Mouse (Mus musculus): ENCODE measurements around the gene Tpbgl. TPM values are rescaled to one million over a fixed set of nuclear protein-coding genes. Genes with fewer than 3 reads are reported as not detected.

Gene Tpbgl
- polyA plus RNA-seq, 1 experiment from 2014 or later = 1.2 TPM

GRCm38 (mm10) chr7:99665731-99666452 is 39.0 kb upstream of the Tpbgl start:
- no peak overlapping the region for H3K27ac ChIP-seq (replicated peaks; ENCODE audit: low read depth, low read length)
- H3K9ac ChIP-seq (replicated peaks; ENCODE audit: low read length) = no peak overlapping the region
- no peak overlapping the region for H3K4me2 ChIP-seq (ENCODE audit: low read length)
- WGBS = 94% methylated on average over 10 of the region's 10 CpGs
- DNase-seq (no peak), ATAC-seq (ENCODE audit: low FRiP score, low TSS enrichment) (no peak)
- no peaks in the 10 kb centered on the region; the same call in 1 of the 2 replicates for H3K4me1 ChIP-seq (ENCODE audit: control insufficient read depth, insufficient read depth, low read length)
- H3K36me3 ChIP-seq (ENCODE audit: control insufficient read depth, insufficient read depth, low read length) = no peaks in the 10 kb centered on the region
- H3K4me3 ChIP-seq (replicated peaks; ENCODE audit: low read depth, low read length) = no peak overlapping the region
- no peaks in the 10 kb centered on the region for H3K27me3 ChIP-seq (ENCODE audit: control insufficient read depth, insufficient read depth, low read length)
- H3K9me3 ChIP-seq (ENCODE audit: control insufficient read depth, low read length) = no peaks in the 10 kb centered on the region

DNA sequence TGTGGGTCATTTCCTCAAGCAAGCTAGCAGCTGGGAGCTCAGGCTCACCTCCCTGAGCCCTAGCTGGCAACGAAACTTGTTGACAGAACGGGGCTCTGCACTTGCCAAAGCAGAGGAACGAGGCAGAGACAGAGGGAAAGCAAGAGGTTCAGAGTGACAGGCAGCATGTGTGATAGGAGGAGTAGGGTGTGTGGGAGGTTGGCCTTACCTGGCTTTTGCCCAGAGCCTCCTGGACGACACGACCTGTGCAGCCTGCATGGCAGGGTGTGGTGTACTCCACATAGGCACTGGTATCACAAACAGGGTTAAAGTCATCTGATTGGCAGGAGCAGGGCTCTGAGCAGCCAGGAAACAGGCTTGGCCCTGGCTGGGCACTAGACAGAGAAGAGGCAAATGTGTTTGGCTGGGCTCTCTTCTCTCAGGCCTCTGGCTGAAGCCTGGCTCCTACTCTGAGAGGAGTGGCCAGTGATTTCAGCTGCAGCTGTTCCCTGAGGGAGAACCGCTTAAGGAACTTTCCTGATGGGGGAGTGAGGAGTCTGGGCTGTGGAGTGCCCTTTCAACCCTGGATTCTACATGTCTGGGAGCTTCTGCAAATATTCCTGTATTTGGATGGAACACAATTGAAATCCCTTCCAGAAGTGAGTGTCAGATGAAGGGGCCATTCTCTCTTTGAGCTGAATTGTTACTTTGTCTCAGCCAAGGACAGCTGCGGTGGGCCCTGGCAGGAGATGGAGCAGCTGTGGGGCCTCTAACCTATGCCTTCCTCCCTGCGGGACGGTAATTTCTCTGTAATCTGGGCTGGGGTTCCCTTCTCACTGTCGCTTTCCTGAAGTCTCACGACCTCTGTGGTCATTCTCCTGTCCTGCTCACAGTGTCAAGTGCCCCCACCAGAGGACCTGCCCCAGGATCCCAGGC is 37.9 kb upstream of the Tpbgl start:
- Histone ChIP-seq H3K9ac (replicated peaks; ENCODE audit: low read length) (no peak overlapping the region), H3K27me3 (ENCODE audit: control insufficient read depth, insufficient read depth, low read length) (no peaks in the 10 kb centered on the region), H3K4me1 (ENCODE audit: control insufficient read depth, insufficient read depth, low read length) (no peaks in the 10 kb centered on the region; the same call in 1 of the 2 replicates), H3K27ac (replicated peaks; ENCODE audit: low read depth, low read length) (no peak overlapping the region), H3K36me3 (ENCODE audit: control insufficient read depth, insufficient read depth, low read length) (no peaks in the 10 kb centered on the region), H3K4me2 (ENCODE audit: low read length) (no peak overlapping the region), H3K4me3 (replicated peaks; ENCODE audit: low read depth, low read length) (no peak overlapping the region), H3K9me3 (ENCODE audit: control insufficient read depth, low read length) (no peaks in the 10 kb centered on the region)
- WGBS = 58% methylated on average over 11 of the region's 11 CpGs
- DNase-seq = peak; percentile 37
- ATAC-seq (ENCODE audit: low FRiP score, low TSS enrichment) = no peak

DNA sequence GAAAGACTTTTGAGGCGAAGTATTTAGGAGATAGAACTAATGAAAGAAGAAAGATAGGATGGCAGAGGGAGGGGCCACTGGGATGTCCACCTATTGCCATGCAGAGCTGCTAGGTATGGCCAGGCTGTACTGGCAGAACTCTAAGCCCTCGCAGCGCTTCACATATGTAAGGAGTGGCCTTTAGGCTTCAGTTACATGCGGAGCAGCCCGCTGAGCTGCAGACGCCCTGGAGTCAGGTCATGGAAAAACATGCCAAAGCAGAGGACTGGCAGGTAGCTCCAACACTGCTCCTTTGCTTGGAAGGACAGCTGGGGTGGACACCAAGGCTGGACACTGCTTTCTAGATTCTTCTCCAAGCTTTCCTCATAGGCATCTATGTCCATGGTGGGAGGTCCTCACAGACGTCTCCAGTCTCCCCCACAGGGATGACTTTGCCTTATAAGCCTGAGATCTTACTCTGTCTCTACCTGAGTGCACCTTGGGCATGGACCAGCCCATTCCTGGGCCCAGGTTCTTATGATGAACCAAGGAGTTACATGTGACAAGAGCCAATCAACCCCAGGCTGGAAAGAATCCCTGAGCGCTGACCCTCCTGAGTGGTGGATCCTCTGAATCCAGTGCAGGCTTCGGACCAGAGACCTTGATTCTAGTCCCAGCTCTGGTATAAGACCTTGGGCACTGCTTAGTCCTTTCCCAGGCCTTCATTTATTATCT is 36.8 kb upstream of the Tpbgl start:
- H3K4me2 ChIP-seq (ENCODE audit: low read length) = no peak overlapping the region
- no peaks in the 10 kb centered on the region for H3K27me3 ChIP-seq (ENCODE audit: control insufficient read depth, insufficient read depth, low read length)
- ATAC-seq (ENCODE audit: low FRiP score, low TSS enrichment) = no peak
- H3K9ac ChIP-seq (replicated peaks; ENCODE audit: low read length) = no peak overlapping the region
- H3K36me3 ChIP-seq (ENCODE audit: control insufficient read depth, insufficient read depth, low read length) = no peaks in the 10 kb centered on the region
- no peak for DNase-seq
- H3K4me3 ChIP-seq (replicated peaks; ENCODE audit: low read depth, low read length) = no peak overlapping the region
- H3K9me3 ChIP-seq (ENCODE audit: control insufficient read depth, low read length) = no peaks in the 10 kb centered on the region
- WGBS = 82% methylated on average over 9 of the region's 9 CpGs
- no peaks in the 10 kb centered on the region; the same call in 1 of the 2 replicates for H3K4me1 ChIP-seq (ENCODE audit: control insufficient read depth, insufficient read depth, low read length)
- H3K27ac ChIP-seq (replicated peaks; ENCODE audit: low read depth, low read length) = no peak overlapping the region

GRCm38 (mm10) chr7:99662311-99662710 is 35.4 kb upstream of the Tpbgl start:
- no peak for DNase-seq
- no peak for ATAC-seq (ENCODE audit: low FRiP score, low TSS enrichment)
- H3K9ac ChIP-seq (replicated peaks; ENCODE audit: low read length) = no peak overlapping the region

GRCm38 (mm10) chr7:99661571-99662230 is 34.8 kb upstream of the Tpbgl start:
- 76% methylated on average over 14 of the region's 14 CpGs for WGBS
- H3K4me1 ChIP-seq (ENCODE audit: control insufficient read depth, insufficient read depth, low read length) = no peaks in the 10 kb centered on the region

More at GRCm38 (mm10) chr7:99662311-99662710, 35.4 kb upstream of the Tpbgl start:
- H3K36me3 ChIP-seq (ENCODE audit: control insufficient read depth, insufficient read depth, low read length) = no peaks in the 10 kb centered on the region
- 74% methylated on average over 2 of the region's 2 CpGs for WGBS
- no peak overlapping the region for H3K4me2 ChIP-seq (ENCODE audit: low read length)
- H3K27ac ChIP-seq (replicated peaks; ENCODE audit: low read depth, low read length) = no peak overlapping the region
- no peaks in the 10 kb centered on the region for H3K27me3 ChIP-seq (ENCODE audit: control insufficient read depth, insufficient read depth, low read length)
- H3K4me3 ChIP-seq (replicated peaks; ENCODE audit: low read depth, low read length) = no peak overlapping the region
- no peaks in the 10 kb centered on the region for H3K9me3 ChIP-seq (ENCODE audit: control insufficient read depth, low read length)
- H3K4me1 ChIP-seq (ENCODE audit: control insufficient read depth, insufficient read depth, low read length) = no peaks in the 10 kb centered on the region

DNA sequence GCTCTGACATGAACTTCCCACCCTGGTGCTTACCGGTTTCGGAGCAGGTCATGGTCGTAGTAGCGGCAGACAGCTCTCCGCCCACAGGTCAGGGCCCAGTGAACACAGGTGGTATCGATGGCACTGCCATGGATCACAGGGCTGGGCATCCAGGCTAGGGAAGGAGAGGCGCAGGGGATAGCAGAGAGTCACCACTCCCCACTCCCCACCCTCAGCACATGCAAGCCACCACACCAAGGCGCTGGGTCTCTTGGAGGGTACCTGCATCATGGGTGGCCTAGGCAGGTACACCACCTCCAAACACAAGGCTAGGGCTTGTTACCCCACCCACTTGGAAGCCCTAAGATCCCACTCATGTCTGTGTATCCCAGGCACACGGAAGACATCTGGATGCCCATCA is 34.2 kb upstream of the Tpbgl start:
- Histone ChIP-seq H3K27ac (replicated peaks; ENCODE audit: low read depth, low read length) (no peak overlapping the region), H3K27me3 (ENCODE audit: control insufficient read depth, insufficient read depth, low read length) (no peaks in the 10 kb centered on the region), H3K9me3 (ENCODE audit: control insufficient read depth, low read length) (no peaks in the 10 kb centered on the region), H3K4me2 (ENCODE audit: low read length) (no peak overlapping the region), H3K4me1 (ENCODE audit: control insufficient read depth, insufficient read depth, low read length) (no peaks in the 10 kb centered on the region), H3K9ac (replicated peaks; ENCODE audit: low read length) (no peak overlapping the region), H3K4me3 (replicated peaks; ENCODE audit: low read depth, low read length) (no peak overlapping the region), H3K36me3 (ENCODE audit: control insufficient read depth, insufficient read depth, low read length) (no peaks in the 10 kb centered on the region)
- WGBS = 90% methylated on average over 9 of the region's 9 CpGs
- DNase-seq = no peak
- ATAC-seq (ENCODE audit: low FRiP score, low TSS enrichment) = no peak

More at GRCm38 (mm10) chr7:99661571-99662230, 34.8 kb upstream of the Tpbgl start:
- Histone ChIP-seq H3K9ac (replicated peaks; ENCODE audit: low read length) (no peak overlapping the region), H3K27me3 (ENCODE audit: control insufficient read depth, insufficient read depth, low read length) (no peaks in the 10 kb centered on the region), H3K36me3 (ENCODE audit: control insufficient read depth, insufficient read depth, low read length) (no peaks in the 10 kb centered on the region), H3K4me2 (ENCODE audit: low read length) (no peak overlapping the region), H3K9me3 (ENCODE audit: control insufficient read depth, low read length) (no peaks in the 10 kb centered on the region), H3K4me3 (replicated peaks; ENCODE audit: low read depth, low read length) (no peak overlapping the region), H3K27ac (replicated peaks; ENCODE audit: low read depth, low read length) (no peak overlapping the region)
- DNase-seq (peak; percentile 39), ATAC-seq (ENCODE audit: low FRiP score, low TSS enrichment) (no peak)

DNA sequence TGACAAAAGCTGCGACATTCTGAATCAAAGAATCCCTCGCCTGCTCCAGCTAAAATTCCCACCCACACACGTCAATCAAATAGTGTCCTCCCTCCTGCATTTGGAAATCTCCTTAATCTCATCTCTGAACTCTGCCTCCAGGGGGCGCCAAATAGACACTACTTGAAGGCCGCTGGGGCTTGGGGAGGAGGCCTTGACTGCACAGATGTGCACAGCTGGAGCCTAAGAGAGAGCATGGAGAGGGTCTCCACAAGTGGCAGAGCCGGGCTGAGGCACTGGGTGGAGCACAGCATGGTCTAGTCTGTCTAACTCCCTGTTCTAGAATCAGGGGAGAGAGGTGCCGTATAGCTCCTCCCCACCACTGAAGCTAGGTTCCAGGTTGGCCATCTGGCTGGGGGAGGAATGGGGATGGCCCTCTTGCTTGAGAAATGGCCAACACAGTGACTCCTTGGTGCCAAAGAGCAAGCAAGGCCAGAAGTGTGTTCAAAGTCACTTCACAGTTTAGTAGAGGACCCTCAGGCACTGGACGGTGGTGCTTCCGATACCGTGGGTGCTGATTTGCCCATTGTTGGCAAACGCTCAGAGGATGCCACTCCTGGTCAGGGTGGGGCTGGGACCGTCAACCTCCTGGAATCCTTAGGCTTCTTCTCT is 32.6 kb upstream of the Tpbgl start:
- ATAC-seq (ENCODE audit: low FRiP score, low TSS enrichment) (no peak), DNase-seq (peak; percentile 81)
- Histone ChIP-seq H3K4me2 (ENCODE audit: low read length) (no peak overlapping the region), H3K9me3 (ENCODE audit: control insufficient read depth, low read length) (no peaks in the 10 kb centered on the region), H3K36me3 (ENCODE audit: control insufficient read depth, insufficient read depth, low read length) (no peaks in the 10 kb centered on the region), H3K27me3 (ENCODE audit: control insufficient read depth, insufficient read depth, low read length) (no peaks in the 10 kb centered on the region), H3K4me3 (replicated peaks; ENCODE audit: low read depth, low read length) (no peak overlapping the region), H3K9ac (replicated peaks; ENCODE audit: low read length) (no peak overlapping the region), H3K27ac (replicated peaks; ENCODE audit: low read depth, low read length) (no peak overlapping the region), H3K4me1 (ENCODE audit: control insufficient read depth, insufficient read depth, low read length) (no peaks in the 10 kb centered on the region)
- 45% methylated on average over 12 of the region's 12 CpGs for WGBS

DNA sequence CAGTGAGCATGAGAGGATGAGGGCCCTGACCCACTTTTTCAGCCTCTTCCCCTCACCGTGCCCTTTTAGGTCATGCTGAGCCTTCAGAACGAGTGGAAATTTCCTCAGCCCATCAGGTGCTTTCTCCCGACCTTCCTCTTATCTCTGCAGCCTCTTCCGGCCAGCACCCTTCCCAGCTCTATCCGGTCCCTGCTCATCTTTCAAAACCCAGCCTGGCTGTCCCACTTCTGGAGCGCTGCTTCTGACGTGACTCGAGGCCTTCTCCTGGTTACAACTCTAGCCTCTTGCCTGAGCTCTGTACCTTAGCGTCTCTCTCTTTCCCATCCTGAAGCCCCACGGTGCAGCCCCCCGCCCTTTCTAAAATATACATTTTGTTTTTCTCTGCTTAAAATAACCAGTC is 27.3 kb upstream of the Tpbgl start:
- Histone ChIP-seq H3K27me3 (ENCODE audit: control insufficient read depth, insufficient read depth, low read length) (no peaks in the 10 kb centered on the region), H3K4me2 (ENCODE audit: low read length) (no peak overlapping the region), H3K4me1 (ENCODE audit: control insufficient read depth, insufficient read depth, low read length) (0 out of 2 replicates have a peak, but pooled peaks cover 7% of the 10 kb centered on the region), H3K36me3 (ENCODE audit: control insufficient read depth, insufficient read depth, low read length) (no peaks in the 10 kb centered on the region), H3K9ac (replicated peaks; ENCODE audit: low read length) (no peak overlapping the region), H3K4me3 (replicated peaks; ENCODE audit: low read depth, low read length) (no peak overlapping the region), H3K9me3 (ENCODE audit: control insufficient read depth, low read length) (no peaks in the 10 kb centered on the region), H3K27ac (replicated peaks; ENCODE audit: low read depth, low read length) (no peak overlapping the region)
- ATAC-seq (ENCODE audit: low FRiP score, low TSS enrichment) (no peak), DNase-seq (no peak)
- WGBS = 85% methylated on average over 11 of the region's 11 CpGs

Measured in midbrain, embryonic 14.5 days (tissue).